10 mouse cellular contexts compared by ENCODE assay signal in genomic region chr3:92050382-92051054, GRCm38 (mm10). TPM values are rescaled to one million over a fixed set of nuclear protein-coding genes. Genes with fewer than 3 reads are reported as not detected.
A peak's percentile ranks its signal among the peaks of the same experiment; 100 is the strongest.
DNase-seq lines count a peak whose midpoint lies in the region; ATAC-seq and TF ChIP-seq lines count a peak whose summit lies in the region.
"Had no signal": no experiment of that assay in that cellular context is flagged by ENCODE, and none has a peak within 500 bp of the region (broad histone marks: within the 10 kb centered on the region; RNA-seq: fewer than 3 reads in every experiment).

No protein-coding gene starts in this region.

- 51% methylated on average over 6 of the region's 6 CpGs for WGBS in embryonic facial prominence, embryonic 11.5 days
- 57% methylated on average over 6 of the region's 6 CpGs for WGBS in embryonic facial prominence, embryonic 10.5 days
- WGBS in embryonic facial prominence, embryonic 14.5 days = 54% methylated on average over 6 of the region's 6 CpGs

- DNase-seq in embryonic facial prominence, embryonic 11.5 days (ENCODE audit: low spot score) = peak; percentile 67
- DNase-seq in embryonic facial prominence, embryonic 10.5 days (ENCODE audit: low spot score) = no peak
- DNase-seq in layer of hippocampus, adult 2 months (ENCODE audit: low spot score in 2 of 2) = peak in 1 of 2 experiments; percentile 57
- DNase-seq in layer of hippocampus, adult 9-11 months = no peak
- peak; percentile 26 for DNase-seq in ES-CJ7 (ENCODE audit: low read depth, low spot score)
- peak; percentile 9 for DNase-seq in embryonic facial prominence, embryonic 14.5 days (ENCODE audit: low spot score)
- DNase-seq in right cerebral cortex, postnatal 10 days (ENCODE audit: low spot score in 2 of 2) = no peak
- DNase-seq in spleen, postnatal 4 days (ENCODE audit: low spot score in 2 of 2) = no peak
- DNase-seq: right cerebral cortex, adult 18-20 months had no signal

- no peaks in the 10 kb centered on the region for H3K4me1 ChIP-seq in embryonic facial prominence, embryonic 11.5 days (ENCODE audit: control insufficient read depth, insufficient read depth, low read length)
- H3K4me1 ChIP-seq in embryonic facial prominence, embryonic 10.5 days = no peaks in the 10 kb centered on the region
- H3K4me1 ChIP-seq in embryonic facial prominence, embryonic 14.5 days (ENCODE audit: control insufficient read depth, insufficient read depth, low read length) = no peaks in the 10 kb centered on the region

- no peaks in the 10 kb centered on the region for H3K27me3 ChIP-seq in embryonic facial prominence, embryonic 11.5 days (ENCODE audit: control insufficient read depth, insufficient read depth, low read length)
- H3K27me3 ChIP-seq in embryonic facial prominence, embryonic 10.5 days (replicated peaks; ENCODE audit: low read depth, poor library complexity, severe bottlenecking) = no peaks in the 10 kb centered on the region
- no peaks in the 10 kb centered on the region for H3K27me3 ChIP-seq in embryonic facial prominence, embryonic 14.5 days (replicated peaks; ENCODE audit: control insufficient read depth, insufficient read depth, low read length)

- H3K4me2 ChIP-seq in embryonic facial prominence, embryonic 11.5 days (ENCODE audit: low read depth, low read length) = no peak overlapping the region
- no peak overlapping the region for H3K4me2 ChIP-seq in embryonic facial prominence, embryonic 14.5 days (ENCODE audit: low read depth, low read length)

- H3K27ac ChIP-seq in embryonic facial prominence, embryonic 11.5 days (replicated peaks; ENCODE audit: low read depth, low read length) = no peak overlapping the region
- H3K27ac ChIP-seq in embryonic facial prominence, embryonic 10.5 days (replicated peaks) = no peak overlapping the region
- H3K27ac ChIP-seq in layer of hippocampus, adult 2 months = no peak overlapping the region
- no peak overlapping the region for H3K27ac ChIP-seq in embryonic facial prominence, embryonic 14.5 days (replicated peaks; ENCODE audit: low read depth, low read length)

- H3K4me3 ChIP-seq in embryonic facial prominence, embryonic 11.5 days (ENCODE audit: low read depth, low read length) = no peak overlapping the region
- H3K4me3 ChIP-seq in embryonic facial prominence, embryonic 10.5 days = no peak overlapping the region
- H3K4me3 ChIP-seq in layer of hippocampus, adult 2 months = no peak overlapping the region
- no peak overlapping the region for H3K4me3 ChIP-seq in embryonic facial prominence, embryonic 14.5 days (ENCODE audit: low read depth, low read length)

- H3K9me3 ChIP-seq in embryonic facial prominence, embryonic 11.5 days (replicated peaks; ENCODE audit: control insufficient read depth, low read length) = no peaks in the 10 kb centered on the region
- H3K9me3 ChIP-seq in embryonic facial prominence, embryonic 10.5 days = no peaks in the 10 kb centered on the region
- no peaks in the 10 kb centered on the region for H3K9me3 ChIP-seq in embryonic facial prominence, embryonic 14.5 days (ENCODE audit: control insufficient read depth, low read length)

- TF ChIP-seq CTCF in layer of hippocampus, adult 2 months (conservative IDR thresholded peaks at IDR 0.05) = peak; percentile 85

- no peaks in the 10 kb centered on the region for H3K36me3 ChIP-seq in embryonic facial prominence, embryonic 11.5 days (replicated peaks; ENCODE audit: control insufficient read depth, insufficient read depth, low read depth, low read length)
- no peaks in the 10 kb centered on the region for H3K36me3 ChIP-seq in embryonic facial prominence, embryonic 10.5 days (replicated peaks)
- no peaks in the 10 kb centered on the region for H3K36me3 ChIP-seq in embryonic facial prominence, embryonic 14.5 days (ENCODE audit: control insufficient read depth, insufficient read depth, low read length)

- ATAC-seq in embryonic facial prominence, embryonic 11.5 days (replicated peaks; ENCODE audit: insufficient number of reproducible peaks, low FRiP score, low TSS enrichment, low read depth) = no peak
- ATAC-seq in embryonic facial prominence, embryonic 14.5 days (ENCODE audit: low read depth) = no peak

- no peak overlapping the region for H3K9ac ChIP-seq in embryonic facial prominence, embryonic 11.5 days (replicated peaks; ENCODE audit: low read length)
- H3K9ac ChIP-seq in embryonic facial prominence, embryonic 14.5 days (ENCODE audit: low read depth, low read length) = no peak overlapping the region

RNA-seq across cellular contexts. Expression of gene Lor, which starts 32.4 kb away (rescaled TPM):
- polyA plus RNA-seq in embryonic facial prominence, embryonic 11.5 days (2014; fragmentation: Nextera tagmentation; extraction: Ambion mirVana) = 0.31 and 0.69 TPM in 2 replicates
- 0.19 and 0.26 TPM in 2 replicates for polyA plus RNA-seq in embryonic facial prominence, embryonic 10.5 days (2016; fragmentation: Nextera tagmentation; extraction: Ambion mirVana)
- total RNA-seq in layer of hippocampus, adult 2 months (2021) = 1 to 10 TPM; 3.5 to 3.6 TPM
- polyA plus RNA-seq in embryonic facial prominence, embryonic 14.5 days (2014; fragmentation: Nextera tagmentation; extraction: Ambion mirVana) = 3.0 and 21.3 TPM in 2 replicates

RNA-seq across cellular contexts. Expression of gene Pglyrp3, which starts 36.1 kb away (rescaled TPM):
- not detected in 2 replicates for polyA plus RNA-seq in embryonic facial prominence, embryonic 11.5 days (2014; fragmentation: Nextera tagmentation; extraction: Ambion mirVana)
- not detected in 2 replicates for polyA plus RNA-seq in embryonic facial prominence, embryonic 10.5 days (2016; fragmentation: Nextera tagmentation; extraction: Ambion mirVana)
- total RNA-seq in layer of hippocampus, adult 2 months (2021) = not detected
- polyA plus RNA-seq in embryonic facial prominence, embryonic 14.5 days (2014; fragmentation: Nextera tagmentation; extraction: Ambion mirVana) = 1.00 and 1.4 TPM in 2 replicates
- total RNA-seq: left cerebral cortex, postnatal 10 days had no signal

Comparison
In these comparisons a context has a peak if more than half of its experiments do, and no peak if none do; other contexts are left out.
1. DNase-seq: peak in embryonic facial prominence, embryonic 11.5 days (single experiment), ES-CJ7 (single experiment) and embryonic facial prominence, embryonic 14.5 days (single experiment); none in embryonic facial prominence, embryonic 10.5 days (single experiment), layer of hippocampus, adult 9-11 months (single experiment), right cerebral cortex, postnatal 10 days (0 of 2) and spleen, postnatal 4 days (0 of 2).